9 mouse cellular contexts compared by ENCODE assay signal in the genomic region with DNA sequence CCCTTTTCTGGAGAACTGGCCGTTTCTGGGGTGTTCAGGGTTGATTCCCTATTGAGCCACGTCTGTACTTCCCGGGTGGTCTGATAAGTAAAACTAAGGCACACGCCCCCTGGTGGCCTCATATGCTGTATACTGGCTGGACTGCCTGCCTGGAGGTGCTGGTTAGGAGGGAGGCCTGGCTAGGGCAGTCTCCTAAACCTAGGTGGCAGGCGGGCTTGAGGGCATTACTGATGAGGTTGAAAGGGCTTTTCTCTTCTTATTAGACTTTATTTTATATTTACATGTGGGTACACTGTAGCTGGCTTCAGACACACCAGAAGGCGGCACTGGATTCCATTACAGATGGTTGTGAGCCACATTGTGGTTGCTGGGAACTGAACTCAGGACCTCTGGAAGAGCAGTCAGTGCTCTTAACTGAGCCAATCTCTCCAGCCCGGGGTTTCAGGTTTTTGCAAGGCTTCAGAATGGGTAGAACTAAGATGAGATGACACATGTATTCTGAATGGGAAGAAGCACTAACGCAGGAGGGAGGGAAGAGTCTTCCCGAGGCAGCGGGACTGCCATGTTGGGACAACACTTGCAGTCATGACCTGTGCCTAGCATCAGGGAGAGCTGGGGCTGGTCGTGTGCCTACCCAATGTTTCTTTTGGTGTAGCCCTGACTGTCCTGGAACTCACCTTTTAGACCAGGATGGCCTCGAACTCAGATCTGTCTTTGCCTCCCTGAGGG. TPM values are rescaled to one million over a fixed set of nuclear protein-coding genes. Genes with fewer than 3 reads are reported as not detected.
DNase-seq lines count a peak whose midpoint lies in the region; ATAC-seq and TF ChIP-seq lines count a peak whose summit lies in the region.
"Had no signal": no experiment of that assay in that cellular context is flagged by ENCODE, and none has a peak within 500 bp of the region (broad histone marks: within the 10 kb centered on the region; RNA-seq: fewer than 3 reads in every experiment).

No protein-coding gene starts in this region.

- no peak overlapping the region for H3K4me3 ChIP-seq in bone marrow, adult 2 months (replicated peaks; ENCODE audit: control insufficient read depth, low read depth, low read length)
- H3K4me3 ChIP-seq in forebrain, postnatal 0 days (ENCODE audit: low read depth, low read length) = no peak overlapping the region

- H3K9me3 ChIP-seq in forebrain, postnatal 0 days (ENCODE audit: low read length) = no peaks in the 10 kb centered on the region

- TF ChIP-seq CTCF in bone marrow, adult 2 months (IDR thresholded peaks at IDR 0.05; ENCODE audit: control insufficient read depth, insufficient read depth, low read length) = peak; percentile 74
- TF ChIP-seq CTCF in forebrain, postnatal 0 days (IDR thresholded peaks at IDR 0.05; ENCODE audit: low read depth) = peak; percentile 83

- H3K27ac ChIP-seq in bone marrow, adult 2 months (ENCODE audit: control insufficient read depth, insufficient read depth, low read depth, low read length, poor library complexity) = no peak overlapping the region
- H3K27ac ChIP-seq in forebrain, postnatal 0 days (ENCODE audit: low read depth, low read length) = no peak overlapping the region

- peaks cover 25% of the 10 kb centered on the region for H3K27me3 ChIP-seq in forebrain, postnatal 0 days (ENCODE audit: insufficient read depth, low read length)

- no peak for ATAC-seq in forebrain, postnatal 0 days

- peaks cover 27% of the 10 kb centered on the region for H3K36me3 ChIP-seq in forebrain, postnatal 0 days (ENCODE audit: insufficient read depth)

- H3K4me2 ChIP-seq in forebrain, postnatal 0 days (ENCODE audit: low read depth) = no peak overlapping the region

- peak; percentile 85 for DNase-seq in right cerebral cortex, postnatal 14 days
- no peak for DNase-seq in right cerebral cortex, postnatal 36 days (ENCODE audit: low spot score in 2 of 2)
- peak; percentile 87 for DNase-seq in forebrain, postnatal 0 days
- DNase-seq in kidney, adult 8-10 months = peak; percentile 50 to 75
- DNase-seq in lung, adult 18-20 months = peak; percentile 57 to 68
- peak; percentile 90 for DNase-seq in retina, postnatal 1 day

- H3K4me1 ChIP-seq in bone marrow, adult 2 months (ENCODE audit: control insufficient read depth, insufficient read depth, low read length) = peaks cover 4% of the 10 kb centered on the region; the same call in 1 of the 2 replicates
- H3K4me1 ChIP-seq in forebrain, postnatal 0 days (ENCODE audit: insufficient read depth) = peaks cover 4% of the 10 kb centered on the region; the same call in 1 of the 2 replicates

- TF ChIP-seq POLR2A in bone marrow, adult 2 months (IDR thresholded peaks at IDR 0.05; ENCODE audit: borderline replicate concordance, control insufficient read depth, low read depth, low read length) = no peak

- 43% methylated on average over 12 of the region's 12 CpGs for WGBS in bone marrow, adult 2 months
- WGBS in forebrain, postnatal 0 days = 29% methylated on average over 12 of the region's 12 CpGs

- H3K9ac ChIP-seq in forebrain, postnatal 0 days = no peak overlapping the region

RNA-seq across cellular contexts. Expression of a gene that starts 1.3 kb away (rescaled TPM):
- not detected in 2 replicates for polyA plus RNA-seq in bone marrow, adult 2 months (2011; ENCODE audit: insufficient read depth, insufficient read length, low replicate concordance, missing spikeins)
- total RNA-seq in forebrain, postnatal 0 days (2014; rRNA removed) = 1.5 and 2.2 TPM in 2 replicates
- polyA plus RNA-seq in forebrain, postnatal 0 days (2015; fragmentation: Nextera tagmentation; extraction: Ambion mirVana) = 2.4 and 3.6 TPM in 2 replicates
- total RNA-seq: gastrocnemius, adult 8-10 months; neutrophil, adult 5-6 weeks had no signal

RNA-seq across cellular contexts. Expression of a gene that starts 3.4 kb away (rescaled TPM):
- 1,290 and 1,544 TPM in 2 replicates for polyA plus RNA-seq in bone marrow, adult 2 months (2011; ENCODE audit: insufficient read depth, insufficient read length, low replicate concordance, missing spikeins)
- total RNA-seq in forebrain, postnatal 0 days (2014; rRNA removed) = 1,945 and 2,194 TPM in 2 replicates
- 2,793 and 3,853 TPM in 2 replicates for polyA plus RNA-seq in forebrain, postnatal 0 days (2015; fragmentation: Nextera tagmentation; extraction: Ambion mirVana)

RNA-seq across cellular contexts. Expression of a gene that starts 11.9 kb away (rescaled TPM):
- 8.9 and 18.9 TPM in 2 replicates for polyA plus RNA-seq in bone marrow, adult 2 months (2011; ENCODE audit: insufficient read depth, insufficient read length, low replicate concordance, missing spikeins)
- 57.2 and 68.1 TPM in 2 replicates for total RNA-seq in forebrain, postnatal 0 days (2014; rRNA removed)
- 52.7 and 63.9 TPM in 2 replicates for polyA plus RNA-seq in forebrain, postnatal 0 days (2015; fragmentation: Nextera tagmentation; extraction: Ambion mirVana)

RNA-seq across cellular contexts. Expression of a gene that starts 20.1 kb away (rescaled TPM):
- 27.6 and 41.7 TPM in 2 replicates for polyA plus RNA-seq in bone marrow, adult 2 months (2011; ENCODE audit: insufficient read depth, insufficient read length, low replicate concordance, missing spikeins)
- 34.7 and 59.9 TPM in 2 replicates for total RNA-seq in forebrain, postnatal 0 days (2014; rRNA removed)
- polyA plus RNA-seq in forebrain, postnatal 0 days (2015; fragmentation: Nextera tagmentation; extraction: Ambion mirVana) = 161 and 175 TPM in 2 replicates

RNA-seq across cellular contexts. Expression of a gene that starts 30.8 kb away (rescaled TPM):
- not detected in 2 replicates for polyA plus RNA-seq in bone marrow, adult 2 months (2011; ENCODE audit: insufficient read depth, insufficient read length, low replicate concordance, missing spikeins)
- total RNA-seq in forebrain, postnatal 0 days (2014; rRNA removed) = 20.5 and 31.5 TPM in 2 replicates
- polyA plus RNA-seq in forebrain, postnatal 0 days (2015; fragmentation: Nextera tagmentation; extraction: Ambion mirVana) = 9.4 and 9.8 TPM in 2 replicates
- total RNA-seq: neutrophil, adult 5-6 weeks had no signal

Comparison
In these comparisons a context has a peak if more than half of its experiments do, and no peak if none do; other contexts are left out.
1. DNase-seq: peak in right cerebral cortex, postnatal 14 days (single experiment), forebrain, postnatal 0 days (single experiment), kidney, adult 8-10 months (2 of 2), lung, adult 18-20 months (2 of 2) and retina, postnatal 1 day (single experiment); none in right cerebral cortex, postnatal 36 days (0 of 2).